Mouse (Mus musculus) c-Kit-positive CD71-positive TER-119-negative erythroid progenitor cells, embryonic 14.5 days (primary cell): ENCODE measurements at regions not wholly inside any gene's neighbourhood (a gene's known extent, or its start where the extent isn't known, plus 50 kb on each side); places are given as distances from the start of the nearest gene placed in this dataset.

Experiments used
- DNase-seq: peaks from one replicate; pipeline ENCODE4 v3.0.0-alpha.2; 2013; ENCODE audit warnings: low read depth

- no peak for DNase-seq
Observed at GRCm38 (mm10) chr1:45745136-45745535, 49.8 kb upstream of the Wdr75 start.
